Mouse (Mus musculus): ENCODE measurements around the gene Ano10. TPM values are rescaled to one million over a fixed set of nuclear protein-coding genes. Genes with fewer than 3 reads are reported as not detected.
"Not testable (repeated sequence)": the region's sequence is repeated elsewhere in the genome, so short reads cannot be mapped to it uniquely, and the experiment has no call there.

Gene Ano10
- total and polyA plus RNA-seq, 2 experiments from 2014 or later = 29.9 to 33.0 TPM

GRCm38 (mm10) chr9:122314386-122314785, 20.2 kb upstream of the Ano10 start:
- Histone ChIP-seq H3K27me3 (ENCODE audit: insufficient read depth, low read length) (no peaks in the 10 kb centered on the region), H3K9me3 (ENCODE audit: low read length) (no peaks in the 10 kb centered on the region), H3K4me3 (ENCODE audit: low read depth, low read length) (no peak overlapping the region), H3K36me3 (ENCODE audit: insufficient read depth, low read length) (no peaks in the 10 kb centered on the region), H3K9ac (replicated peaks; ENCODE audit: low read length, poor library complexity, severe bottlenecking) (no peak overlapping the region), H3K4me2 (ENCODE audit: low read depth, low read length, poor library complexity, severe bottlenecking) (no peak overlapping the region), H3K27ac (ENCODE audit: low read depth, low read length) (no peak overlapping the region), H3K4me1 (ENCODE audit: insufficient read depth, low read length) (no peaks in the 10 kb centered on the region)
- ATAC-seq (ENCODE audit: low FRiP score) = no peak
- TF ChIP-seq CTCF (IDR thresholded peaks at IDR 0.05) = no peak
- 87% methylated on average over 6 of the region's 6 CpGs for WGBS
- DNase-seq (ENCODE audit: low spot score) = no peak

DNA sequence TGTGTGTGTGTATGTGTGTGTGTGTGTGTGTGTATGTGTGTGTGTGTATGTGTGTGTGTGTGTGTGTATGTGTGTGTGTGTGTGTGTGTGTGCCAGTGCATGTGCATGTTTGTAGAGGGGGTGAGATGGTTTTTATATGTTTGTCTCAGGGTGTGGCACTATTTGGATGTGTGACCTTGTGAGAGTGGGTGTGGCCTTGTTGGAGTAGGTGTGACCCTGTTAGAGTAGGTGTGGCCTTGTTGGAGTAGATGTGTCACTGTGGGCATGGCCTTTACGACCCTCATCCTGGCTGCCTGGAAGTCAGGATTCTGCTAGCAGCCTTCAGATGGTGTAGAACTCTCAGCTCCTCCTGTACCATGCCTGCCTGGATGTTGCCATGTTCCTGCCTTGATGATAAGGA, 18.9 kb upstream of the Ano10 start:
- H3K4me1 ChIP-seq (ENCODE audit: insufficient read depth, low read length); H3K27me3 ChIP-seq (ENCODE audit: insufficient read depth, low read length); H3K4me3 ChIP-seq (ENCODE audit: low read depth, low read length); ATAC-seq (ENCODE audit: low FRiP score); H3K27ac ChIP-seq (ENCODE audit: low read depth, low read length); H3K9me3 ChIP-seq (ENCODE audit: low read length); DNase-seq (ENCODE audit: low spot score); H3K9ac ChIP-seq (replicated peaks; ENCODE audit: low read length, poor library complexity, severe bottlenecking); H3K4me2 ChIP-seq (ENCODE audit: low read depth, low read length, poor library complexity, severe bottlenecking); H3K36me3 ChIP-seq (ENCODE audit: insufficient read depth, low read length): not testable (repeated sequence)
- WGBS = 67% methylated on average over 1 of the region's 1 CpGs

- no peak for ATAC-seq (ENCODE audit: low FRiP score)
- Histone ChIP-seq H3K36me3 (ENCODE audit: insufficient read depth, low read length) (no peaks in the 10 kb centered on the region), H3K4me1 (ENCODE audit: insufficient read depth, low read length) (no peaks in the 10 kb centered on the region), H3K27ac (ENCODE audit: low read depth, low read length) (no peak overlapping the region), H3K9ac (replicated peaks; ENCODE audit: low read length, poor library complexity, severe bottlenecking) (no peak overlapping the region), H3K9me3 (ENCODE audit: low read length) (no peaks in the 10 kb centered on the region), H3K4me2 (ENCODE audit: low read depth, low read length, poor library complexity, severe bottlenecking) (no peak overlapping the region), H3K4me3 (ENCODE audit: low read depth, low read length) (no peak overlapping the region), H3K27me3 (ENCODE audit: insufficient read depth, low read length) (no peaks in the 10 kb centered on the region)
- no peak for DNase-seq (ENCODE audit: low spot score)
- 87% methylated on average over 7 of the region's 7 CpGs for WGBS
- no peak for TF ChIP-seq CTCF (IDR thresholded peaks at IDR 0.05)
These were observed 18.2 kb upstream of the Ano10 start for GRCm38 (mm10) chr9:122312296-122312990.

GRCm38 (mm10) chr9:122311051-122311760, 17.0 kb upstream of the Ano10 start:
- WGBS = 75% methylated on average over 7 of the region's 7 CpGs
- H3K9ac ChIP-seq (replicated peaks; ENCODE audit: low read length, poor library complexity, severe bottlenecking) = no peak overlapping the region
- H3K4me2 ChIP-seq (ENCODE audit: low read depth, low read length, poor library complexity, severe bottlenecking) = peak overlapping the region; percentile 57
- 0 out of 2 replicates have a peak overlapping the region, but pooled peaks have one; percentile 7 for H3K27ac ChIP-seq (ENCODE audit: low read depth, low read length)
- H3K4me3 ChIP-seq (ENCODE audit: low read depth, low read length) = peak overlapping the region; percentile 32; the same call in 1 of the 2 replicates
- H3K36me3 ChIP-seq (ENCODE audit: insufficient read depth, low read length) = no peaks in the 10 kb centered on the region
- no peak for TF ChIP-seq CTCF (IDR thresholded peaks at IDR 0.05)
- no peaks in the 10 kb centered on the region for H3K4me1 ChIP-seq (ENCODE audit: insufficient read depth, low read length)
- ATAC-seq (ENCODE audit: low FRiP score) = no peak
- DNase-seq (ENCODE audit: low spot score) = no peak
- no peaks in the 10 kb centered on the region for H3K27me3 ChIP-seq (ENCODE audit: insufficient read depth, low read length)
- H3K9me3 ChIP-seq (ENCODE audit: low read length) = no peaks in the 10 kb centered on the region

- H3K4me3 ChIP-seq (ENCODE audit: low read depth, low read length) = peak overlapping the region; percentile 32
- peak; percentile 99 for TF ChIP-seq CTCF (IDR thresholded peaks at IDR 0.05)
- ATAC-seq (ENCODE audit: low FRiP score) = peak; percentile 90
- H3K9ac ChIP-seq (replicated peaks; ENCODE audit: low read length, poor library complexity, severe bottlenecking) = 0 out of 2 replicates have a peak overlapping the region, but pooled peaks have one; percentile 52
- no peaks in the 10 kb centered on the region for H3K27me3 ChIP-seq (ENCODE audit: insufficient read depth, low read length)
- peak overlapping the region; percentile 57 for H3K4me2 ChIP-seq (ENCODE audit: low read depth, low read length, poor library complexity, severe bottlenecking)
- DNase-seq (ENCODE audit: low spot score) = peak; percentile 91
- H3K9me3 ChIP-seq (ENCODE audit: low read length) = no peaks in the 10 kb centered on the region
- no peaks in the 10 kb centered on the region for H3K36me3 ChIP-seq (ENCODE audit: insufficient read depth, low read length)
- H3K4me1 ChIP-seq (ENCODE audit: insufficient read depth, low read length) = no peaks in the 10 kb centered on the region
- WGBS = 2% methylated on average over 18 of the region's 19 CpGs
- H3K27ac ChIP-seq (ENCODE audit: low read depth, low read length) = no peak overlapping the region
These were observed 16.4 kb upstream of the Ano10 start for GRCm38 (mm10) chr9:122310613-122311049.
